ENCODE assay signal across 11 mouse cellular contexts in the genomic region with DNA sequence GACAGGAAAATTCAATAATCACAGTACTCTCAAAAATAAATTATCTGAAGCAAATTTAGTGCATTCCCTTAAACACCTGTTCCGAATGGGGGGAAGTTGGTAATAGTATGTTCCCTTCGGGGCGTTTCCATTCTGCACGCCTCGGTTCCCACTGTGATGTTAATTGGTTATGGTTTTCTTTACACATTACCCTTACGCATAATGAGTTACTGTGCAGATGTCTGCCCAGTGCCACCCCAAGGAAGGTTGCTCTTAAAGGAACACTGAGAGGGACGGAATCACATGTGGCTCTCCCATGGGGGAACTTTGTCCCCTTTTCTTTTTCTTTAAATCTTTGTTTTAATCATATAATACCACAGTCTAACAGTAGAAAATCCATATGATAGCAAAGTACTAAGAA.
A peak's percentile ranks its signal among the peaks of the same experiment; 100 is the strongest.
DNase-seq lines count a peak whose midpoint lies in the region; ATAC-seq lines count a peak whose summit lies in the region.
"Had no signal": no experiment of that assay in that cellular context is flagged by ENCODE, and none has a peak within 500 bp of the region (broad histone marks: within the 10 kb centered on the region; RNA-seq: fewer than 3 reads in every experiment).

No protein-coding gene starts in this region.

- H3K4me3 ChIP-seq in hindbrain, embryonic 11.5 days (ENCODE audit: low read depth, low read length): no peak overlapping the region
- no peak overlapping the region for H3K4me3 ChIP-seq in hindbrain, embryonic 16.5 days (ENCODE audit: low read length)
- H3K4me3 ChIP-seq in neural tube, embryonic 12.5 days: no peak overlapping the region
- no peak overlapping the region for H3K4me3 ChIP-seq in neural tube, embryonic 15.5 days (replicated peaks)
- no peak overlapping the region for H3K4me3 ChIP-seq in hindbrain, embryonic 15.5 days
- H3K4me3 ChIP-seq: limb, embryonic 13.5 days had no signal

- no peaks in the 10 kb centered on the region for H3K36me3 ChIP-seq in hindbrain, embryonic 11.5 days (ENCODE audit: control insufficient read depth, insufficient read depth, low read length)
- no peaks in the 10 kb centered on the region for H3K36me3 ChIP-seq in hindbrain, embryonic 16.5 days (ENCODE audit: control insufficient read depth, insufficient read depth, low read length)
- H3K36me3 ChIP-seq in neural tube, embryonic 12.5 days: no peaks in the 10 kb centered on the region
- no peaks in the 10 kb centered on the region for H3K36me3 ChIP-seq in neural tube, embryonic 15.5 days
- H3K36me3 ChIP-seq in hindbrain, embryonic 15.5 days: no peaks in the 10 kb centered on the region
- H3K36me3 ChIP-seq: limb, embryonic 13.5 days had no signal

- ATAC-seq in hindbrain, embryonic 11.5 days (ENCODE audit: low FRiP score): peak; percentile 54; the same call in 1 of the 2 replicates
- ATAC-seq in hindbrain, embryonic 16.5 days: no peak
- ATAC-seq in neural tube, embryonic 12.5 days (ENCODE audit: low FRiP score, low read depth): peak; percentile 69; the same call in 1 of the 2 replicates
- ATAC-seq in neural tube, embryonic 15.5 days (ENCODE audit: low FRiP score): no peak
- ATAC-seq in hindbrain, embryonic 15.5 days (ENCODE audit: low FRiP score, low read depth): no peak

- H3K4me2 ChIP-seq in hindbrain, embryonic 11.5 days (replicated peaks; ENCODE audit: low read depth, low read length): no peak overlapping the region
- no peak overlapping the region for H3K4me2 ChIP-seq in hindbrain, embryonic 16.5 days (ENCODE audit: low read length)
- H3K4me2 ChIP-seq in neural tube, embryonic 12.5 days (replicated peaks): no peak overlapping the region
- H3K4me2 ChIP-seq in neural tube, embryonic 15.5 days: no peak overlapping the region
- 0 out of 2 replicates have a peak overlapping the region, but pooled peaks have one; percentile 4 for H3K4me2 ChIP-seq in hindbrain, embryonic 15.5 days
- H3K4me2 ChIP-seq: limb, embryonic 13.5 days; lung, embryonic 14.5 days had no signal

- H3K27me3 ChIP-seq in hindbrain, embryonic 11.5 days (ENCODE audit: control insufficient read depth, insufficient read depth, low read length): no peaks in the 10 kb centered on the region
- H3K27me3 ChIP-seq in hindbrain, embryonic 16.5 days (replicated peaks; ENCODE audit: control insufficient read depth, insufficient read depth, low read length): no peaks in the 10 kb centered on the region
- no peaks in the 10 kb centered on the region for H3K27me3 ChIP-seq in neural tube, embryonic 12.5 days (replicated peaks)
- no peaks in the 10 kb centered on the region for H3K27me3 ChIP-seq in neural tube, embryonic 15.5 days (replicated peaks)
- no peaks in the 10 kb centered on the region for H3K27me3 ChIP-seq in hindbrain, embryonic 15.5 days
- H3K27me3 ChIP-seq: limb, embryonic 13.5 days had no signal

- DNase-seq in hindbrain, embryonic 11.5 days (ENCODE audit: low spot score): no peak
- DNase-seq in cerebellum, adult 11 months: no peak
- no peak for DNase-seq in thymus, adult 18-20 months
- DNase-seq: cerebellum, adult 8-10 months; thymus, postnatal 4 days had no signal

- peaks cover 11% of the 10 kb centered on the region for H3K4me1 ChIP-seq in hindbrain, embryonic 11.5 days (replicated peaks; ENCODE audit: control insufficient read depth, insufficient read depth, low read length)
- H3K4me1 ChIP-seq in hindbrain, embryonic 16.5 days (ENCODE audit: control insufficient read depth, insufficient read depth, low read depth, low read length): peaks cover 12% of the 10 kb centered on the region
- peaks cover 47% of the 10 kb centered on the region for H3K4me1 ChIP-seq in neural tube, embryonic 12.5 days
- H3K4me1 ChIP-seq in neural tube, embryonic 15.5 days: peaks cover 36% of the 10 kb centered on the region
- H3K4me1 ChIP-seq in hindbrain, embryonic 15.5 days (replicated peaks): peaks cover 28% of the 10 kb centered on the region

- no peaks in the 10 kb centered on the region for H3K9me3 ChIP-seq in hindbrain, embryonic 11.5 days (ENCODE audit: control insufficient read depth, low read length)
- no peaks in the 10 kb centered on the region for H3K9me3 ChIP-seq in hindbrain, embryonic 16.5 days (ENCODE audit: control insufficient read depth, low read length)
- peaks cover 7% of the 10 kb centered on the region; the same call in 1 of the 2 replicates for H3K9me3 ChIP-seq in neural tube, embryonic 12.5 days
- no peaks in the 10 kb centered on the region for H3K9me3 ChIP-seq in neural tube, embryonic 15.5 days (replicated peaks)
- H3K9me3 ChIP-seq in hindbrain, embryonic 15.5 days: no peaks in the 10 kb centered on the region

- H3K27ac ChIP-seq in hindbrain, embryonic 11.5 days (ENCODE audit: low read depth, low read length): no peak overlapping the region
- no peak overlapping the region for H3K27ac ChIP-seq in hindbrain, embryonic 16.5 days (ENCODE audit: low read depth, low read length)
- H3K27ac ChIP-seq in neural tube, embryonic 12.5 days: no peak overlapping the region
- H3K27ac ChIP-seq in neural tube, embryonic 15.5 days (replicated peaks): no peak overlapping the region
- no peak overlapping the region; the same call in 1 of the 2 replicates for H3K27ac ChIP-seq in hindbrain, embryonic 15.5 days (replicated peaks)

- WGBS in hindbrain, embryonic 11.5 days: 35% methylated on average over 7 of the region's 7 CpGs
- 10% methylated on average over 7 of the region's 7 CpGs for WGBS in hindbrain, embryonic 16.5 days
- WGBS in neural tube, embryonic 12.5 days: 30% methylated on average over 7 of the region's 7 CpGs
- WGBS in neural tube, embryonic 15.5 days: 14% methylated on average over 7 of the region's 7 CpGs
- 16% methylated on average over 7 of the region's 7 CpGs for WGBS in hindbrain, embryonic 15.5 days

- H3K9ac ChIP-seq in hindbrain, embryonic 11.5 days (ENCODE audit: low read depth, low read length): no peak overlapping the region
- no peak overlapping the region for H3K9ac ChIP-seq in hindbrain, embryonic 16.5 days (ENCODE audit: low read depth, low read length)
- H3K9ac ChIP-seq in neural tube, embryonic 12.5 days: no peak overlapping the region
- no peak overlapping the region for H3K9ac ChIP-seq in neural tube, embryonic 15.5 days (replicated peaks)
- H3K9ac ChIP-seq in hindbrain, embryonic 15.5 days: no peak overlapping the region
- H3K9ac ChIP-seq: limb, embryonic 13.5 days; lung, embryonic 14.5 days had no signal

Comparison
In these comparisons a context has a peak if more than half of its experiments do, and no peak if none do; other contexts are left out.
1. ATAC-seq: peak in hindbrain, embryonic 11.5 days (single experiment) and neural tube, embryonic 12.5 days (single experiment); none in hindbrain, embryonic 16.5 days (single experiment), neural tube, embryonic 15.5 days (single experiment) and hindbrain, embryonic 15.5 days (single experiment).